ENCODE assay signal across 10 mouse cellular contexts in the genomic region with DNA sequence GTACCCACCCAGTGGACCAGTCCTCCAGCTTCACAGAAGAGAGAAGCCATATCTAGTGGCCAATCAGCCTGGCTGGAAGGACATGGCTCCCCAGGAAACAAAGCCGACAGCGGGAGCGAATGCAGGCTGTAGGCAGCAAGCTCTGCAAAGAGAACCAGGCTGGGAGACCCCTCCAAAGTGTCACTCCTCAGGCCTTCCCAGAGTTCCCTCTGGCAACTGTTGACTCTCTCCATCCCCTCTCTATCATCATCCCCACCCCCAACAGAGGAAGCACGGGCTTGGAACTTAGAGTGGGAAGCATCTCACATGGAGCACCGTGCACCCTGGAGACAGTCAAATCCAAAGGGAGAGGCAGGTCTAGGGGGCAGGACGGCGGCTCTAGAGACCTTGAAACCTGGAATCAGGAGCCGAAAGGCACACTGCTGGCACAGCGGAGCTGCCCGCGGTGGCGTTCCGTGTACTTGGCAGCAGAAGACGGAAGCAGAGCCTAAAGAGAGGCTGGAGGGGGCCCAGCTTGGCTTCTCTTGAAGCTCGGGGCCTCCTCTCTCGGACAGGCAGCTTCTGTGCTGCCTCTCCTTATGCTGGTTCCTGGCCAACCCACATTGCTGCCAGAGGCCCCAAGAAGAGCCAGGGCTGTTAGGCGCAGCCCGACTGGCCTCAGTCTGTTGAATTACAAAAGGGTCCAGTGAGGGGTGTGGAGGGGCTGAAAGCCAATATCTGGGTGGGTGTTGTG. TPM values are rescaled to one million over a fixed set of nuclear protein-coding genes. Genes with fewer than 3 reads are reported as not detected.
DNase-seq lines count a peak whose midpoint lies in the region; ATAC-seq lines count a peak whose summit lies in the region.
"Had no signal": no experiment of that assay in that cellular context is flagged by ENCODE, and none has a peak within 500 bp of the region (broad histone marks: within the 10 kb centered on the region; RNA-seq: fewer than 3 reads in every experiment).

No protein-coding gene starts in this region.

- no peaks in the 10 kb centered on the region for H3K36me3 ChIP-seq in hindbrain, embryonic 15.5 days
- no peaks in the 10 kb centered on the region for H3K36me3 ChIP-seq in hindbrain, embryonic 12.5 days
- H3K36me3 ChIP-seq in heart, embryonic 10.5 days, result peaks cover 4% of the 10 kb centered on the region; the same call in 1 of the 2 replicates
- no peaks in the 10 kb centered on the region for H3K36me3 ChIP-seq in neural tube, embryonic 15.5 days

- peak overlapping the region; percentile 12; the same call in 1 of the 2 replicates for H3K4me2 ChIP-seq in hindbrain, embryonic 15.5 days
- H3K4me2 ChIP-seq in hindbrain, embryonic 12.5 days (replicated peaks), result no peak overlapping the region
- H3K4me2 ChIP-seq in neural tube, embryonic 15.5 days, result peak overlapping the region; percentile 15; the same call in 1 of the 2 replicates

- H3K4me3 ChIP-seq in hindbrain, embryonic 15.5 days, result no peak overlapping the region
- no peak overlapping the region for H3K4me3 ChIP-seq in hindbrain, embryonic 12.5 days
- no peak overlapping the region for H3K4me3 ChIP-seq in heart, embryonic 10.5 days
- H3K4me3 ChIP-seq in neural tube, embryonic 15.5 days (replicated peaks), result no peak overlapping the region

- no peak overlapping the region for H3K9ac ChIP-seq in hindbrain, embryonic 15.5 days
- no peak overlapping the region for H3K9ac ChIP-seq in hindbrain, embryonic 12.5 days
- H3K9ac ChIP-seq in neural tube, embryonic 15.5 days (replicated peaks), result no peak overlapping the region

- ATAC-seq in hindbrain, embryonic 15.5 days (ENCODE audit: low FRiP score, low read depth), result peak; percentile 78
- no peak for ATAC-seq in hindbrain, embryonic 12.5 days (ENCODE audit: low FRiP score)
- ATAC-seq in neural tube, embryonic 15.5 days (ENCODE audit: low FRiP score), result peak; percentile 69

- H3K4me1 ChIP-seq in hindbrain, embryonic 15.5 days (replicated peaks), result peaks cover 45% of the 10 kb centered on the region
- peaks cover 21% of the 10 kb centered on the region for H3K4me1 ChIP-seq in hindbrain, embryonic 12.5 days
- H3K4me1 ChIP-seq in heart, embryonic 10.5 days, result peaks cover 59% of the 10 kb centered on the region
- peaks cover 40% of the 10 kb centered on the region for H3K4me1 ChIP-seq in neural tube, embryonic 15.5 days

- no peaks in the 10 kb centered on the region for H3K27me3 ChIP-seq in hindbrain, embryonic 15.5 days
- H3K27me3 ChIP-seq in hindbrain, embryonic 12.5 days, result no peaks in the 10 kb centered on the region
- H3K27me3 ChIP-seq in heart, embryonic 10.5 days (ENCODE audit: insufficient read depth, poor library complexity, severe bottlenecking), result 0 out of 2 replicates have a peak, but pooled peaks cover 3% of the 10 kb centered on the region
- no peaks in the 10 kb centered on the region for H3K27me3 ChIP-seq in neural tube, embryonic 15.5 days (replicated peaks)

- WGBS in hindbrain, embryonic 15.5 days, result 56% methylated on average over 18 of the region's 18 CpGs
- WGBS in hindbrain, embryonic 12.5 days, result 77% methylated on average over 18 of the region's 18 CpGs
- WGBS in heart, embryonic 10.5 days, result 75% methylated on average over 18 of the region's 18 CpGs
- WGBS in neural tube, embryonic 15.5 days, result 72% methylated on average over 18 of the region's 18 CpGs

- H3K27ac ChIP-seq in hindbrain, embryonic 15.5 days (replicated peaks), result peak overlapping the region; percentile 75
- H3K27ac ChIP-seq in hindbrain, embryonic 12.5 days, result no peak overlapping the region
- H3K27ac ChIP-seq in heart, embryonic 10.5 days, result peak overlapping the region; percentile 9; the same call in 1 of the 2 replicates
- H3K27ac ChIP-seq in neural tube, embryonic 15.5 days (replicated peaks), result peak overlapping the region; percentile 71

- peak; percentile 77 to 82 for DNase-seq in cerebellum, postnatal 25 days
- no peak for DNase-seq in heart, embryonic 10.5 days (ENCODE audit: low spot score)
- DNase-seq in left cerebral cortex, postnatal 14 days (ENCODE audit: low spot score in 2 of 2), result peak; percentile 61 to 66
- no peak for DNase-seq in c-Kit-positive CD71-positive TER-119-positive erythroid progenitor cells, embryonic 14.5 days (ENCODE audit: low spot score)
- DNase-seq in kidney, adult 11 months, result no peak

- H3K9me3 ChIP-seq in hindbrain, embryonic 15.5 days, result no peaks in the 10 kb centered on the region
- no peaks in the 10 kb centered on the region for H3K9me3 ChIP-seq in hindbrain, embryonic 12.5 days (replicated peaks)
- no peaks in the 10 kb centered on the region for H3K9me3 ChIP-seq in heart, embryonic 10.5 days
- no peaks in the 10 kb centered on the region for H3K9me3 ChIP-seq in neural tube, embryonic 15.5 days (replicated peaks)

- intact Hi-C loops in left cerebral cortex, postnatal 14 days (cut with DNase I), result no loop called here

RNA-seq across cellular contexts. Expression of gene Gsg1l, which starts 41.3 kb away (rescaled TPM):
- 14.4 and 18.4 TPM in 2 replicates for polyA plus RNA-seq in hindbrain, embryonic 15.5 days (2015; fragmentation: Nextera tagmentation; extraction: Ambion mirVana)
- polyA plus RNA-seq in hindbrain, embryonic 12.5 days (2016; fragmentation: Nextera tagmentation; extraction: Ambion mirVana), result 6.0 and 6.5 TPM in 2 replicates
- 3.1 and 7.2 TPM in 2 replicates for polyA plus RNA-seq in heart, embryonic 10.5 days (2016; fragmentation: Nextera tagmentation; extraction: Ambion mirVana)
- 10 to 100 TPM; 51.7 to 54.5 TPM for total RNA-seq in left cerebral cortex, postnatal 14 days (2021)
- 12.9 and 14.4 TPM in 2 replicates for polyA plus RNA-seq in neural tube, embryonic 15.5 days (2015; fragmentation: Nextera tagmentation; extraction: Ambion mirVana)
- total RNA-seq: neutrophil, adult 5-6 weeks had no signal
- polyA plus RNA-seq: erythroblast, embryonic 14.5 days had no signal

Comparison
In these comparisons a context has a peak if more than half of its experiments do, and no peak if none do; other contexts are left out.
1. DNase-seq: peak in cerebellum, postnatal 25 days (2 of 2) and left cerebral cortex, postnatal 14 days (2 of 2); none in heart, embryonic 10.5 days (single experiment), c-Kit-positive CD71-positive TER-119-positive erythroid progenitor cells, embryonic 14.5 days (single experiment) and kidney, adult 11 months (single experiment).